Comparison of ENCODE assay signal across 18 mouse cellular contexts in genomic region chr7:143100759-143101158, GRCm38 (mm10). TPM values are rescaled to one million over a fixed set of nuclear protein-coding genes. Genes with fewer than 3 reads are reported as not detected.
A peak's percentile ranks its signal among the peaks of the same experiment; 100 is the strongest.
DNase-seq lines count a peak whose midpoint lies in the region; ATAC-seq lines count a peak whose summit lies in the region.
"Had no signal": no experiment of that assay in that cellular context is flagged by ENCODE, and none has a peak within 500 bp of the region (broad histone marks: within the 10 kb centered on the region; RNA-seq: fewer than 3 reads in every experiment).

No protein-coding gene starts in this region.

- H3K4me1 ChIP-seq in midbrain, embryonic 15.5 days: no peaks in the 10 kb centered on the region
- H3K4me1 ChIP-seq: limb, embryonic 10.5 days; liver, embryonic 13.5 days; midbrain, embryonic 10.5 days; stomach, embryonic 15.5 days had no signal

- H3K27me3 ChIP-seq in midbrain, embryonic 15.5 days (replicated peaks): peaks cover 7% of the 10 kb centered on the region

- H3K36me3 ChIP-seq in midbrain, embryonic 15.5 days (replicated peaks): no peaks in the 10 kb centered on the region
- H3K36me3 ChIP-seq: heart, embryonic 15.5 days; limb, embryonic 10.5 days; liver, embryonic 13.5 days; midbrain, embryonic 10.5 days; stomach, embryonic 15.5 days had no signal

- no peak overlapping the region for H3K9ac ChIP-seq in midbrain, embryonic 15.5 days
- H3K9ac ChIP-seq: heart, embryonic 15.5 days; liver, embryonic 13.5 days; stomach, embryonic 15.5 days had no signal

- ATAC-seq in hematopoietic stem cell, adult 5-6 weeks (replicated peaks in 1 of 2; ENCODE audit: insufficient read depth in 1 of 2, low FRiP score in 2 of 2, low TSS enrichment in 1 of 2, low read depth in 1 of 2, poor library complexity in 2 of 2, severe bottlenecking in 2 of 2): peak; percentile 9 to 43; a peak in 1 of 4 replicates
- ATAC-seq in midbrain, embryonic 15.5 days (replicated peaks): no peak
- ATAC-seq: activated CD4-positive, CD25-positive, alpha-beta regulatory T cell, adult 4 months; hindbrain, postnatal 0 days had no signal

- no peak overlapping the region for H3K27ac ChIP-seq in midbrain, embryonic 15.5 days
- H3K27ac ChIP-seq: heart, embryonic 15.5 days; hindbrain, postnatal 0 days; limb, embryonic 10.5 days; liver, embryonic 13.5 days; midbrain, embryonic 10.5 days; stomach, embryonic 15.5 days had no signal

- 71% methylated on average over 4 of the region's 4 CpGs for WGBS in midbrain, embryonic 15.5 days

- peak; percentile 8 to 46 for DNase-seq in frontal cortex, adult 2 months (ENCODE audit: extremely low spot score in 1 of 2, low spot score in 1 of 2)
- no peak for DNase-seq in frontal cortex, postnatal 25 days (ENCODE audit: low spot score in 2 of 2)
- DNase-seq in layer of hippocampus, adult 18-20 months (ENCODE audit: low spot score in 2 of 2): peak; percentile 10 to 13
- DNase-seq in layer of hippocampus, postnatal 14 days (ENCODE audit: low spot score in 2 of 2): no peak
- DNase-seq in 416B (ENCODE audit: low read depth): peak; percentile 38
- DNase-seq: cerebellum, postnatal 10 days; kidney, adult 9 months; liver, embryonic 13.5 days; lung, postnatal 10 days; thymus, postnatal 4 days had no signal

- H3K4me3 ChIP-seq in midbrain, embryonic 15.5 days: no peak overlapping the region
- H3K4me3 ChIP-seq: heart, embryonic 15.5 days; limb, embryonic 10.5 days; liver, embryonic 13.5 days; midbrain, embryonic 10.5 days; stomach, embryonic 15.5 days had no signal

- H3K4me2 ChIP-seq in midbrain, embryonic 15.5 days: no peak overlapping the region
- H3K4me2 ChIP-seq: heart, embryonic 15.5 days; liver, embryonic 13.5 days; stomach, embryonic 15.5 days had no signal

- H3K9me3 ChIP-seq in midbrain, embryonic 15.5 days: 0 out of 2 replicates have a peak, but pooled peaks cover 3% of the 10 kb centered on the region
- H3K9me3 ChIP-seq: heart, embryonic 15.5 days; limb, embryonic 10.5 days; liver, embryonic 13.5 days; midbrain, embryonic 10.5 days; stomach, embryonic 15.5 days had no signal

RNA-seq across cellular contexts. Expression of gene Kcnq1, which starts 5.4 kb away (rescaled TPM):
- polyA plus RNA-seq in frontal cortex, adult 2 months (2012; rRNA removed): 0.74 and 1.4 TPM in 2 replicates
- under 1 TPM; 0.28 to 0.40 TPM for total RNA-seq in layer of hippocampus, adult 18-20 months (2021)
- 1 to 10 TPM; 1.0 to 1.6 TPM for total RNA-seq in layer of hippocampus, postnatal 14 days (2021)
- total RNA-seq in hematopoietic stem cell, adult 5-6 weeks (2017): not detected in 2 replicates
- polyA plus RNA-seq in midbrain, embryonic 15.5 days (2015; fragmentation: Nextera tagmentation; extraction: Ambion mirVana): 1.3 and 1.8 TPM in 2 replicates
- polyA plus RNA-seq: activated CD4-positive, CD25-positive, alpha-beta regulatory T cell, adult 4 months had no signal

RNA-seq across cellular contexts. Expression of gene Trpm5, which starts 6.3 kb away (rescaled TPM):
- 0.04 and 0.13 TPM in 2 replicates for polyA plus RNA-seq in frontal cortex, adult 2 months (2012; rRNA removed)
- total RNA-seq in layer of hippocampus, adult 18-20 months (2021): under 1 TPM in 1 of 2 experiments, not detected in 1; 0.07 TPM
- total RNA-seq in layer of hippocampus, postnatal 14 days (2021): under 1 TPM; 0.24 to 0.44 TPM
- total RNA-seq in hematopoietic stem cell, adult 5-6 weeks (2017): 0.13 and 0.30 TPM in 2 replicates
- polyA plus RNA-seq in midbrain, embryonic 15.5 days (2015; fragmentation: Nextera tagmentation; extraction: Ambion mirVana): 1.3 and 1.6 TPM in 2 replicates
- polyA plus RNA-seq: activated CD4-positive, CD25-positive, alpha-beta regulatory T cell, adult 4 months had no signal

RNA-seq across cellular contexts. Expression of gene Tssc4, which starts 31.7 kb away (rescaled TPM):
- polyA plus RNA-seq in frontal cortex, adult 2 months (2012; rRNA removed): 68.2 and 74.2 TPM in 2 replicates
- total RNA-seq in layer of hippocampus, adult 18-20 months (2021): 10 to 100 TPM; 39.1 to 48.2 TPM
- 10 to 100 TPM; 51.8 to 56.9 TPM for total RNA-seq in layer of hippocampus, postnatal 14 days (2021)
- total RNA-seq in hematopoietic stem cell, adult 5-6 weeks (2017): 27.2 and 28.4 TPM in 2 replicates
- 103 and 114 TPM in 2 replicates for polyA plus RNA-seq in midbrain, embryonic 15.5 days (2015; fragmentation: Nextera tagmentation; extraction: Ambion mirVana)

RNA-seq across cellular contexts. Expression of gene Cd81, which starts 48.2 kb away (rescaled TPM):
- 516 and 607 TPM in 2 replicates for polyA plus RNA-seq in frontal cortex, adult 2 months (2012; rRNA removed)
- 100 to 1,000 TPM; 459 to 481 TPM for total RNA-seq in layer of hippocampus, adult 18-20 months (2021)
- total RNA-seq in layer of hippocampus, postnatal 14 days (2021): 100 to 1,000 TPM; 495 to 503 TPM
- total RNA-seq in hematopoietic stem cell, adult 5-6 weeks (2017): 257 and 341 TPM in 2 replicates
- 374 and 398 TPM in 2 replicates for polyA plus RNA-seq in midbrain, embryonic 15.5 days (2015; fragmentation: Nextera tagmentation; extraction: Ambion mirVana)

Comparison
In these comparisons a context has a peak if more than half of its experiments do, and no peak if none do; other contexts are left out.
1. DNase-seq: peak in frontal cortex, adult 2 months (2 of 2), layer of hippocampus, adult 18-20 months (2 of 2) and 416B (single experiment); none in frontal cortex, postnatal 25 days (0 of 2) and layer of hippocampus, postnatal 14 days (0 of 2).